Mouse (Mus musculus) heart, adult 2 months (tissue): ENCODE measurements at regions not wholly inside any gene's neighbourhood (a gene's known extent, or its start where the extent isn't known, plus 50 kb on each side); places are given as distances from the start of the nearest gene placed in this dataset.

Source experiments
- DNase-seq, 2 experiments: peaks; one replicate each; pipeline ENCODE4 v3.0.0; 2021
- H3K27ac ChIP-seq: fragments of 200-600 bp; 2 replicates; pipeline ENCODE4 v1.8.1; 2022
- H3K27me3 ChIP-seq: fragments of 200-500 bp; 2 replicates; pipeline ENCODE4 v1.6.1; 2012; ENCODE audit warnings: mild to moderate bottlenecking, low read length, inconsistent platforms, mixed read lengths; ENCODE audit not compliant: control insufficient read depth, insufficient read depth
- H3K36me3 ChIP-seq: fragments of 200-500 bp; 2 replicates; pipeline ENCODE4 v1.6.1; 2012; ENCODE audit warnings: low read length, inconsistent platforms; ENCODE audit not compliant: control insufficient read depth, insufficient read depth
- H3K4me1 ChIP-seq: fragments of 200-500 bp; 2 replicates; pipeline ENCODE4 v1.6.1; 2011; ENCODE audit warnings: low read length; ENCODE audit not compliant: control insufficient read depth, insufficient read depth
- H3K4me3 ChIP-seq: fragments of 200-600 bp; 2 replicates; pipeline ENCODE4 v1.8.1; 2022
- H3K79me2 ChIP-seq: fragments of 200-500 bp; replicated peaks from 2 replicates; pipeline ENCODE4 v1.6.1; 2012; ENCODE audit warnings: mild to moderate bottlenecking, inconsistent platforms, low read length, moderate library complexity, mixed read lengths; ENCODE audit not compliant: control insufficient read depth, insufficient read depth
- H3K9ac ChIP-seq: fragments of 200-500 bp; 2 replicates; pipeline ENCODE4 v1.6.1; 2012; ENCODE audit warnings: low read depth, mild to moderate bottlenecking, control low read depth, inconsistent platforms, low read length, mixed read lengths
- CTCF ChIP-seq: fragments of 200-600 bp; IDR thresholded peaks from 2 replicates; pipeline ENCODE4 v1.8.1; 2022; ENCODE audit warnings: antibody characterized with exemption, mild to moderate bottlenecking, moderate library complexity
- EP300 ChIP-seq: fragments of 200-500 bp; IDR thresholded peaks from 2 replicates; pipeline ENCODE4 v1.6.1; 2011; ENCODE audit warnings: low read depth, low read length, control low read depth; ENCODE audit not compliant: insufficient read depth
- POLR2A ChIP-seq: fragments of 200-500 bp; IDR thresholded peaks from 2 replicates; pipeline ENCODE4 v1.6.1; 2011; ENCODE audit warnings: mild to moderate bottlenecking, low read depth, low read length, control low read depth; ENCODE audit not compliant: insufficient read depth
- WGBS: fragments of 180-500 bp; shearing (Covaris S2); methylation state at CpG from one replicate; pipeline ENCODE4 v1.1.7; 2018; 5-methylcytosine and 5-hydroxymethylcytosine counted together
- intact Hi-C: fragments of 180-260 bp; cut with DNase I; formaldehyde crosslinking; loops from one replicate; pipeline ENCODE4 v1.15.1; 2025

GRCm38 (mm10) chr19:19246837-19247560, 136.0 kb upstream of the Rorb start:
- Histone ChIP-seq H3K36me3 (no peaks in the 10 kb centered on the region), H3K27me3 (no peaks in the 10 kb centered on the region), H3K4me3 (no peak overlapping the region), H3K27ac (no peak overlapping the region), H3K79me2 (no peaks in the 10 kb centered on the region), H3K4me1 (no peaks in the 10 kb centered on the region), H3K9ac (no peak overlapping the region)
- intact Hi-C loops, result no loop called here
- TF ChIP-seq CTCF (no peak), EP300 (no peak), POLR2A (no peak)
- WGBS, result 66% methylated on average over 5 of the region's 5 CpGs
- DNase-seq, result no peak

- Histone ChIP-seq H3K9ac (no peak overlapping the region), H3K27me3 (no peaks in the 10 kb centered on the region), H3K4me1 (no peaks in the 10 kb centered on the region), H3K4me3 (no peak overlapping the region), H3K27ac (no peak overlapping the region), H3K79me2 (no peaks in the 10 kb centered on the region), H3K36me3 (no peaks in the 10 kb centered on the region)
- intact Hi-C loops, result no loop called here
- TF ChIP-seq POLR2A, result no peak
- TF ChIP-seq EP300, result no peak
- no peak for TF ChIP-seq CTCF
- no peak for DNase-seq
- 79% methylated on average over 3 of the region's 3 CpGs for WGBS
These were observed 118.5 kb upstream of the Rorb start for GRCm38 (mm10) chr19:19229305-19229994.

DNA sequence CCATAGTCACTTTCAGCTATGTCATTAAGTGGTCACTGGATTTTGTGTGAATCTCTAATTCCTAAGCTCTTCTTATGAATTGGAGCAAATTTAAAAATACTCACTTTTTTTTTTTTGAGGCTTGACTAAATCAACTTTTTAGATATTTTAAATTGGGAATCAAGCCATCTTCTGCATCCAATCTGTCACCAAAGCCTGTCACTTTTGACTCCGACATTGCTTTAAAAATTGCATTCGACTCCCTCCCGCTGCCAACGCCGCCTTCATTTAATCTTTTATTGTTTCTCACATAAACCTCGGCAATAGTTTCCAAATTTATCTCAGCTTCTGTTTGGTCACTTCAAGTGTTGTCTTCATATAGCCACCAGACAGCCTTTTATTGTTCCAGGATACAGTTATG, 109.8 kb upstream of the Rorb start:
- H3K4me3 ChIP-seq, result no peak overlapping the region
- no peak overlapping the region for H3K9ac ChIP-seq
- 78% methylated on average over 6 of the region's 6 CpGs for WGBS
- no peak for DNase-seq
- H3K4me1 ChIP-seq, result no peaks in the 10 kb centered on the region
- TF ChIP-seq POLR2A (no peak), EP300 (no peak), CTCF (no peak)
- H3K27me3 ChIP-seq, result no peaks in the 10 kb centered on the region
- intact Hi-C loops, result no loop called here
- H3K36me3 ChIP-seq, result no peaks in the 10 kb centered on the region
- H3K27ac ChIP-seq, result no peak overlapping the region
- no peaks in the 10 kb centered on the region for H3K79me2 ChIP-seq

DNA sequence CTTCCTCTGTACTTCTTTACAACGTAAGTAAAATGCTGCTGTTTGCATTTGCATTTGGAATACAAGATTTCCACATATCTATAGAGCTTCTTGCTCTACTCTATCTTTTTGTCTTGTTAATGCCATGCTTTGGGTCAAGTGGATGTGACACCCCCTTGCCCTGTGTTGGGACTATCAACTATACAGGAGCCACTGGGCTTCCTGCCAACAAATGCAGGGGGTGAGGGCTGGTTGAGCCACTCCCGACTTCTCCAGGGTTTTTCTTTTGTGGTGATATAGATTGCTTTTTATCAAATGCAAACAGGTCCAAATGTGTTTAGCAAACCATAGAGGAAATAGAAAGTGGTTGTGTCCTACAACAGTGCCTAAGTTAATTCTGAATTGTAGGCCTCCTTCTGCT, 108.4 kb upstream of the Rorb start:
- Histone ChIP-seq H3K4me1 (no peaks in the 10 kb centered on the region), H3K27ac (peak overlapping the region; percentile 81), H3K27me3 (no peaks in the 10 kb centered on the region), H3K4me3 (no peak overlapping the region), H3K36me3 (no peaks in the 10 kb centered on the region), H3K9ac (no peak overlapping the region), H3K79me2 (no peaks in the 10 kb centered on the region)
- DNase-seq, result no peak
- no peak for TF ChIP-seq EP300
- intact Hi-C loops, result no loop called here
- 38% methylated on average over 2 of the region's 2 CpGs for WGBS

DNA sequence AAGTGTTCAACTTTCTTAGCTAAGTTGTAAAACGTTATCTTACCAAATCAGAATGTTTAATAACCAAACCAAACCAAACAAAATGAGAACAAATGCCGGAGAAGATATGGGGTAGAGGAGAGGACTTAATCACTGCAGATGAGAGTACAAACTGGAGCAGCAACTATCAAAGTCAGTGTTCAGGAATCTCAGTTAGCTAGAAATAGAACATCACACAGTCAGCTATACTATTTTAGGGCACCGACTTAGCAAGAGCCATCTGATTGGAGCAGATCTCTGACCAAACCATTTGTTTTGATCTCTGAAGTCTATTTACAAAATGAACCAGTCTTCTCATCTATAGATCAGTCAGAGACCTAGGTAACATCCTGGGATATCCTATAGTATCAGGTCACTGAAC, 107.7 kb upstream of the Rorb start:
- H3K9ac ChIP-seq, result no peak overlapping the region
- DNase-seq, result no peak
- no peak overlapping the region for H3K4me3 ChIP-seq
- 43% methylated on average over 3 of the region's 3 CpGs for WGBS
- no peaks in the 10 kb centered on the region for H3K27me3 ChIP-seq
- H3K4me1 ChIP-seq, result no peaks in the 10 kb centered on the region
- H3K27ac ChIP-seq, result peak overlapping the region; percentile 81
- no peaks in the 10 kb centered on the region for H3K79me2 ChIP-seq
- H3K36me3 ChIP-seq, result no peaks in the 10 kb centered on the region
- TF ChIP-seq POLR2A (peak; percentile 34; the same call in 1 of the 2 replicates), CTCF (no peak)
- intact Hi-C loops, result no loop called here

GRCm38 (mm10) chr19:19199534-19199933, 88.5 kb upstream of the Rorb start:
- WGBS, result 53% methylated on average over 8 of the region's 8 CpGs
- H3K4me3 ChIP-seq, result no peak overlapping the region
- no peaks in the 10 kb centered on the region for H3K4me1 ChIP-seq
- TF ChIP-seq CTCF (no peak), POLR2A (no peak), EP300 (no peak)
- intact Hi-C loops, result no loop called here
- no peaks in the 10 kb centered on the region for H3K79me2 ChIP-seq
- no peak overlapping the region; the same call in 1 of the 2 replicates for H3K27ac ChIP-seq
- no peaks in the 10 kb centered on the region for H3K27me3 ChIP-seq
- DNase-seq, result peak in 1 of 2 experiments; percentile 3
- no peaks in the 10 kb centered on the region for H3K36me3 ChIP-seq
- H3K9ac ChIP-seq, result no peak overlapping the region
